Mouse (Mus musculus): ENCODE data around the gene Kif1b. TPM values are rescaled to one million over a fixed set of nuclear protein-coding genes. Genes with fewer than 3 reads are reported as not detected.

Gene Kif1b
- total and polyA plus RNA-seq, 2 experiments from 2014 or later: 213 to 322 TPM

DNA sequence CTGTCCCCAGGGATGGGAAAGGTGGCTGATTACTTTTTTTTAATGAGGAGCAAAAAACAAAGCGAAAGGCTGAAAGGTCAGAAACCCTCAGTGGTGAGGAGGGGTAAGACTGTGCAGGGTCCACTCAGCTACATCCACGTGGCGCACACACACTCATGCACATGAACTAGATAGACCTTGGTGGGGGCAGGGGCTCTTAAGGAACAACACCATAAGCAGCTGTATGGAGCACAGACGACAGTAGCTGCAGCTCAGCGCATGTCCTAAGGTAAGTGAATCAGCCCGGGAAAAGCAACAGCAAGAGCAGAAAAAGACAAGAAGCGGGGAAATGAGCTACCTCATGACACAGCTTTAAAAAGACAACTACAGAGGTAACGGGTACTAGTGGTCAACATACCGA is 44.3 kb downstream of the Kif1b start:
- no peak for TF ChIP-seq CTCF (IDR thresholded peaks at IDR 0.05; ENCODE audit: low read depth)
- no peaks in the 10 kb centered on the region for H3K4me1 ChIP-seq (ENCODE audit: insufficient read depth, low read length)
- H3K9ac ChIP-seq (replicated peaks; ENCODE audit: low read length): no peak overlapping the region
- no peaks in the 10 kb centered on the region for H3K27me3 ChIP-seq (ENCODE audit: insufficient read depth, low read length)
- no peak overlapping the region for H3K4me2 ChIP-seq (ENCODE audit: low read depth, low read length)
- WGBS: 94% methylated on average over 9 of the region's 9 CpGs
- no peak for ATAC-seq
- no peak for DNase-seq (ENCODE audit: low spot score)
- peaks cover 31% of the 10 kb centered on the region for H3K36me3 ChIP-seq (ENCODE audit: insufficient read depth, low read length)
- H3K27ac ChIP-seq: no peak overlapping the region
- no peaks in the 10 kb centered on the region for H3K9me3 ChIP-seq (ENCODE audit: low read length)
- H3K4me3 ChIP-seq (ENCODE audit: low read length): no peak overlapping the region

DNA sequence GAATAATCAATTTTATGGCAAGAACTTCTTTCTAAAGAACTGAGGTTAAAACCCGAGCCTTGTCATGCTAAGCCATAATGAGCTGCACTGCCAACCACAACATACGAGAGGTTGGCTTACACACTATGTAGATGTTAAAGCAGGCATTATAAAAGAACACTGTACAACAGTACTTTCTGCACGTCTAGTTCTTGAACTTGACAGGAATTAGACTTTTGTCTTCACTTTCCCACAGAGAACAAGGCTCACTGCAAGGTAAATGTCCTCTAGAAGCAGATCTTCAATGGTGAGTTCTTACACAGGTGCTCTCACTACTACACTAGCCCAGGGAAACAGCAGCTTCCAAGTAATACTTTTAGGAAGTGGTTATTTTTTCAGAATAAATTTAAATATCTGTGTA is 46.0 kb downstream of the Kif1b start:
- DNase-seq (ENCODE audit: low spot score) (no peak), ATAC-seq (no peak)
- H3K27ac ChIP-seq: no peak overlapping the region
- H3K4me1 ChIP-seq (ENCODE audit: insufficient read depth, low read length): no peaks in the 10 kb centered on the region
- no peak for TF ChIP-seq CTCF (IDR thresholded peaks at IDR 0.05; ENCODE audit: low read depth)
- H3K4me2 ChIP-seq (ENCODE audit: low read depth, low read length): no peak overlapping the region
- H3K9me3 ChIP-seq (ENCODE audit: low read length): no peaks in the 10 kb centered on the region
- 48% methylated on average over 3 of the region's 3 CpGs for WGBS
- peaks cover 41% of the 10 kb centered on the region for H3K36me3 ChIP-seq (ENCODE audit: insufficient read depth, low read length)
- H3K4me3 ChIP-seq (ENCODE audit: low read length): no peak overlapping the region
- H3K27me3 ChIP-seq (ENCODE audit: insufficient read depth, low read length): no peaks in the 10 kb centered on the region
- H3K9ac ChIP-seq (replicated peaks; ENCODE audit: low read length): no peak overlapping the region

DNA sequence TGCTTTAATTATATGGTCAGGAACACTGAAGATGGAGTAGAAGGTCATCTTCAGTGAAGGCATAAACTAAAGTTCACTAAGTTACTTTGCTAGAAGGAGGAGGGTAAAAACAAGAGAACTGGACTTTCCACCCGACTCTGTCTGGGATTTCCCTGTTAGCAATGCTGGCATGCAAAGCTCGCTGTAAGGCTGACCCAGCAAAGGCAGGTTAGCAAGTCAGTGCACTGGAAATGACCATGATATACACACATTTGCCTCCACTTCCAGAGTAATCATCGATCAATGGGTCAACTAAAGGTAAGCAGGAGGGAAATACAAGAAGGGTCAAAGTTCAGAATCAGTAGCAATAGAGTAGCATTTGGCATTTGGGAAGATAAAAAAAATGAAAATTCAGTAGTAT is 46.6 kb downstream of the Kif1b start:
- H3K9ac ChIP-seq (replicated peaks; ENCODE audit: low read length): no peak overlapping the region
- H3K36me3 ChIP-seq (ENCODE audit: insufficient read depth, low read length): peaks cover 35% of the 10 kb centered on the region
- no peaks in the 10 kb centered on the region for H3K4me1 ChIP-seq (ENCODE audit: insufficient read depth, low read length)

GRCm38 (mm10) chr4:149259391-149260094 is 48.0 kb downstream of the Kif1b start:
- Histone ChIP-seq H3K4me3 (ENCODE audit: low read length) (no peak overlapping the region), H3K27me3 (ENCODE audit: insufficient read depth, low read length) (no peaks in the 10 kb centered on the region), H3K4me2 (ENCODE audit: low read depth, low read length) (no peak overlapping the region), H3K27ac (no peak overlapping the region), H3K4me1 (ENCODE audit: insufficient read depth, low read length) (no peaks in the 10 kb centered on the region), H3K9ac (replicated peaks; ENCODE audit: low read length) (no peak overlapping the region), H3K9me3 (ENCODE audit: low read length) (no peaks in the 10 kb centered on the region), H3K36me3 (ENCODE audit: insufficient read depth, low read length) (peaks cover 33% of the 10 kb centered on the region)
- no peak for DNase-seq (ENCODE audit: low spot score)
- 94% methylated on average over 9 of the region's 9 CpGs for WGBS
- ATAC-seq: no peak
- TF ChIP-seq CTCF (IDR thresholded peaks at IDR 0.05; ENCODE audit: low read depth): no peak

More for the DNA sequence above, 46.6 kb downstream of the Kif1b start:
- H3K9me3 ChIP-seq (ENCODE audit: low read length): no peaks in the 10 kb centered on the region
- 85% methylated on average over 3 of the region's 3 CpGs for WGBS
- H3K4me3 ChIP-seq (ENCODE audit: low read length): no peak overlapping the region
- H3K27ac ChIP-seq: no peak overlapping the region
- no peak for DNase-seq (ENCODE audit: low spot score)
- H3K4me2 ChIP-seq (ENCODE audit: low read depth, low read length): no peak overlapping the region
- TF ChIP-seq CTCF (IDR thresholded peaks at IDR 0.05; ENCODE audit: low read depth): no peak
- no peaks in the 10 kb centered on the region for H3K27me3 ChIP-seq (ENCODE audit: insufficient read depth, low read length)
- ATAC-seq: no peak

- H3K27me3 ChIP-seq (ENCODE audit: insufficient read depth, low read length): no peaks in the 10 kb centered on the region
These were observed 48.6 kb downstream of the Kif1b start for GRCm38 (mm10) chr4:149258926-149259325.

GRCm38 (mm10) chr4:149256511-149257300 is 50.8 kb downstream of the Kif1b start:
- Histone ChIP-seq H3K4me2 (ENCODE audit: low read depth, low read length) (no peak overlapping the region), H3K4me1 (ENCODE audit: insufficient read depth, low read length) (no peaks in the 10 kb centered on the region), H3K9ac (replicated peaks; ENCODE audit: low read length) (no peak overlapping the region), H3K9me3 (ENCODE audit: low read length) (no peaks in the 10 kb centered on the region), H3K27ac (peak overlapping the region; percentile 77), H3K36me3 (ENCODE audit: insufficient read depth, low read length) (peaks cover 29% of the 10 kb centered on the region), H3K4me3 (ENCODE audit: low read length) (no peak overlapping the region), H3K27me3 (ENCODE audit: insufficient read depth, low read length) (no peaks in the 10 kb centered on the region)
- ATAC-seq: no peak
- DNase-seq (ENCODE audit: low spot score): no peak
- TF ChIP-seq CTCF (IDR thresholded peaks at IDR 0.05; ENCODE audit: low read depth): no peak
- 66% methylated on average over 15 of the region's 15 CpGs for WGBS

More at GRCm38 (mm10) chr4:149258926-149259325, 48.6 kb downstream of the Kif1b start:
- no peak for DNase-seq (ENCODE audit: low spot score)
- Histone ChIP-seq H3K36me3 (ENCODE audit: insufficient read depth, low read length) (peaks cover 33% of the 10 kb centered on the region), H3K9me3 (ENCODE audit: low read length) (no peaks in the 10 kb centered on the region), H3K27ac (no peak overlapping the region), H3K4me3 (ENCODE audit: low read length) (no peak overlapping the region), H3K4me1 (ENCODE audit: insufficient read depth, low read length) (no peaks in the 10 kb centered on the region), H3K4me2 (ENCODE audit: low read depth, low read length) (no peak overlapping the region), H3K9ac (replicated peaks; ENCODE audit: low read length) (no peak overlapping the region)
- no peak for TF ChIP-seq CTCF (IDR thresholded peaks at IDR 0.05; ENCODE audit: low read depth)
- 72% methylated on average over 3 of the region's 3 CpGs for WGBS
- no peak for ATAC-seq
